Mouse (Mus musculus) left cerebral cortex, adult 2 months (tissue): Measurements from ENCODE around the gene Uqcrq. TPM values are rescaled to one million over a fixed set of nuclear protein-coding genes. Genes with fewer than 3 reads are reported as not detected.

ENCODE experiments used
- DNase-seq, 2 experiments: peaks; one replicate each; pipeline ENCODE4 v3.0.0; 2021 to 2022; ENCODE audit warnings: low spot score in 2 of 2, mixed read lengths in 1 of 2; ENCODE audit errors: extremely low spot score in 1 of 2
- H3K27ac ChIP-seq: fragments of 200-600 bp; 2 replicates; pipeline ENCODE4 v1.8.1; 2022
- H3K4me3 ChIP-seq: fragments of 200-600 bp; 2 replicates; pipeline ENCODE4 v1.8.1; 2022
- CTCF ChIP-seq: fragments of 200-600 bp; IDR thresholded peaks from 2 replicates; pipeline ENCODE4 v1.8.1; 2022; ENCODE audit warnings: antibody characterized with exemption, mild to moderate bottlenecking, moderate library complexity
- intact Hi-C: fragments of 180-260 bp; cut with DNase I; formaldehyde crosslinking; loops from one replicate; pipeline ENCODE4 v1.15.1; 2025
- long read RNA-seq, 2 experiments: library from polyadenylated mRNA; stranded (forward); transcript quantifications; one replicate each; pipeline ENCODE4 v2.0.0; 2021; ENCODE audit warnings: borderline mapping rate in 2 of 2
- total RNA-seq, 2 experiments: library from RNA; stranded (reverse); gene quantifications; 2 replicates each; pipeline ENCODE4 v1.2.3; 2021

Gene Uqcrq
- 100 to 1,000 TPM; 388 to 436 TPM for total RNA-seq
- long read RNA-seq, experiment 1, transcript Uqcrq-204 (2 exons, 375 nt), result minor isoform, 5 of 255 reads
- long read RNA-seq, experiment 1, transcript Uqcrq-201 (2 exons, 1,521 nt), result major isoform, 186 of 255 reads
- long read RNA-seq, experiment 1, transcript Uqcrq-203 (3 exons, 405 nt), result minor isoform, 6 of 255 reads
- long read RNA-seq, experiment 1, partial matches to known transcripts, result 57 of 255 reads
- long read RNA-seq, experiment 1, other reads (novel, unspliced or antisense), result 1 of 255 reads
- long read RNA-seq, experiment 2, transcript Uqcrq-201 (2 exons, 1,521 nt), result major isoform, 141 of 190 reads
- long read RNA-seq, experiment 2, partial matches to known transcripts, result 44 of 190 reads
- long read RNA-seq, experiment 2, other reads (novel, unspliced or antisense), result 2 of 190 reads

DNA sequence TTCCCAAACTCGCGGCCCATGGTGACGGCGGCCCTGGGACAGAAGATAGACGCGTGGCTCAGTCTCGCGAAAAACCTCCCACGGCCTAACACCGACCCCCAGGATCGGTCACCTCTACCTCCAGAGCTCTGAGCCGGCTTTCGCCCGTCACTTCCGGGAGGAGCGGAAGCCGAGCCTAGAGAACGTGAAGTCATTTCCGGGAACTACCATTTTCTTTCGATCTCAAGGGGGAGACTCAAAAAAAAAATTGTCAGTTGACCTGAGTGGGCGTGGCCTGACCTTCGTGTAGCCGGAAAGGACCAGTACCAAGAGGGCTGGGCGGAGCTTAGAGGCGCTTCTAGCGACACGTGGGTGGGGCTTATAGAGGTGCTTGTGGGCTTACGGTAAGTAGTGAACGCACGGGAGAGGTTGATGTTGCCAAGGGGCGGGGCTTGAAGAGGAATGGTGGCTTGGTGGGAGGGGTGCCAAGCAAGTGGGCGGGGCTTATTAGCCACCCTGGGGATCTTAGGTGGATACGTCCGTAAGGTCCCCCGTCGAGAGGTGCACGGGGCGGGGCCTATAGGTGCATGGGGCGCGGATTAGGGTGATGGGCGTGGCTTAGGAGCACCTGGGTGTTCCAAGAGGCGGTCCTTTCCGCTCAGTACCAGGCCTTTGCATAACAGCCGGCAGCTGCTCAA is at the start of gene Uqcrq, which contains the start of gene Gdf9:
Gene Uqcrq (minus strand): TSS at position 162 of the 677 bp plus-strand sequence.
Gene Gdf9 (plus strand): TSS at position 354 of the 677 bp plus-strand sequence.
- peak; percentile 95 to 98 for DNase-seq
- Histone ChIP-seq H3K27ac (peak within 1 kb of the TSS; percentile 94), H3K4me3 (peak within 1 kb of the TSS; percentile 74)
- intact Hi-C loops, result loop anchor here (2.0 kb wide), 1 partner anchor 130 kb away; the partner anchor contains the start of gene Hspa4
- TF ChIP-seq CTCF, result no peak; the same call in 1 of the 2 replicates

DNA sequence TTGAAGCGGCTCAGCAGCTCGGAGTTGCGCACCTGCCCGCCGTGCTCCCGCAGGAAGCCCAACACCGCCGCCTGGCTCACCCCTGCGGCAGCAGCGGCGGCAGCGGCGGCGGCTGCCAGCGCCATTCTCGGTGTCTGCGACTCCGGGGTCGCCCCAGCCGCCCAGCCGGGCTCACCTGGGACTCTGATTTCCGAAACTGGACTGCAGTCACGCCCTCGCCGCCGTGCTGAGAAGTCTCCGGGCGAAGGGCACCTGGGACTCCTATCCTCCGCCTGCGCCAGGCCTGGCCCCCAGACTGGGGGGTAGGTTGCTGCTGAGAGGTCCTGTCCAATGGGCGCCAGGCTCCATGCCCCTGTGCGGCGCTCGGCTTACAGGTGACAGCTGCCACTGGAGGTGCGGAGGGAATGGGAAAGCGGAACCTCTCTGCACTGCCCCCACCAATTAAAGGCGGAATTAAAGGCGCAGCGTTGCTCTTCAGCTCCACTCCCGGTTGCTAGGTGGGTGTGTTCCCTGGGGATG is 49.2 kb upstream of the Uqcrq start, which contains the start of the genes Gm9945 and Sowaha:
Gene Gm9945 (plus strand): TSS at position 384 of the 519 bp plus-strand sequence.
Gene Sowaha (minus strand): TSS at position 492 of the 519 bp plus-strand sequence.
- intact Hi-C loops, result no loop called here
- H3K27ac ChIP-seq, result peak within 1 kb of the TSS; percentile 98
- DNase-seq, result peak; percentile 64 to 74
- peak within 1 kb of the TSS; percentile 75 for H3K4me3 ChIP-seq
- TF ChIP-seq CTCF, result no peak; the same call in none of the 2 replicates

DNA sequence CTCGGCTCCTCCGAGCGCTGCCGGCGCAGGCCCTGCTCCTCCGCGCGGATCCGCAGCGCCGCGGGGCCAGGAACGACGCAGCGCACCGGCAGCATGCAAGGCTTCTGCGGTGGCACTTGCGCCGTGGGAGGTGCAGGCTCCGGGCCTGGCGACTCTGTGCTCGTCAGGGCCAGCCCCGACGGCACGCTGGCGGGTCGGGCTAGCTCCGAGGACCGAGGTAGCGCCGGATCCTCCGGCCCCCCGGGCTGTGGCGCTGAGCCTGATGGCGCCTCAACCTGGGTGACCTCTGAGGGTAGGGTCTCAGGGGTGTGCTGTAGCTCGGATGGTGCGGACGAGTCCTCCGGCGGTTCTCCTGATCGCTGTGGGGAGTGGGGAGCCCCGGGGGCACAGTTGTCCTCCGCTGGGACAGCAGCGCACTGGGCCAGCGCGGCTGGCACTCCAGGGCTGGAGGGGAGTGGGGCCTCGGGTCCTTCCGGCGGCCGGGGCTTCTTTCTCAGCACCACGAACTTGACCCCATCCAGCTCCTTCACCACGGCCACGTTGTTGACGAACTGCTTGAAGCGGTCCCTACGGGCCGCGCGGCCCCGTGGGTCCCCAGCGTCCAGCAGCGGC is 48.6 kb upstream of the Uqcrq start:
- intact Hi-C loops, result no loop called here
- DNase-seq, result peak; percentile 51 to 52
- TF ChIP-seq CTCF, result no peak
- Histone ChIP-seq H3K27ac (peak overlapping the region; percentile 98), H3K4me3 (peak overlapping the region; percentile 75)

DNA sequence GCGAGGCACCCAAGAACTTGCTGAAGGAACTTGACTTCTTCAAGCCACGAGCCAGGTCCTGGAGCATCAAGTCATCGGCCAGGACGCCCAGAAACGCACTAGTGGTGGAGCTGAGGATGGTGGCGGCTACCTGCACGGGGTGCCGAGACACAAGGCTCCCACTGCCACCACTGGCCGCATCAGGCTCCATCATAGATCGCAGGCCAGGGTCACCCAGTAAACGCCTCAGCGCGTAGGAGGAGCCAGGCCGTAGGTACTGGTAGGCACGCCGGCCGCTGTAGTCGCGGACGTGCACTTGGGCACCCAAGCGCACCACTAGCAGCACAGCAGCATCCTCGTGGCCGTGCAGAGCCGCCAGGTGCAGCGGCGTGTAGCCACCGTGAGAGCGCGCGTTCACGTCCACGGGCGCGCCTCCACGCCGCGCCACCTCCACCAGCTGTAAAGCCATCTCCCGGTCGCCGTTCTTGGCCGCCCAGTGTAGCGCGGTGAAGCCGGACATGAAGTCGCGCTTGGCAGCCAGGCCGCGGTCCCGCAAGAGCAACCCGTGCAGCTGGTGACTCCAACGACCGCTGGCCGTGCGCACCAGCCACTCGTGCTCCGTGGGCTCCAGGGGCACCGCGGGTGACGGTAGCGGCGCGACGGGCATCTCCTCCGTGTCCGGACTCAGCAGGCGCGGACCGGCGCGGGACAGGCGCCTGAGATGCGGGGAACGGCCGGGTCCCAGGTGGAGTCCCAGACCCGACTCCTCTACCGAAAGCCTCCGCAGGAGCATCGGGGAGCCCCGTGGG is 47.9 kb upstream of the Uqcrq start:
- TF ChIP-seq CTCF, result no peak
- H3K27ac ChIP-seq, result peak overlapping the region; percentile 98
- DNase-seq, result peak; percentile 51 to 55
- intact Hi-C loops, result no loop called here
- peak overlapping the region; percentile 75 for H3K4me3 ChIP-seq

DNA sequence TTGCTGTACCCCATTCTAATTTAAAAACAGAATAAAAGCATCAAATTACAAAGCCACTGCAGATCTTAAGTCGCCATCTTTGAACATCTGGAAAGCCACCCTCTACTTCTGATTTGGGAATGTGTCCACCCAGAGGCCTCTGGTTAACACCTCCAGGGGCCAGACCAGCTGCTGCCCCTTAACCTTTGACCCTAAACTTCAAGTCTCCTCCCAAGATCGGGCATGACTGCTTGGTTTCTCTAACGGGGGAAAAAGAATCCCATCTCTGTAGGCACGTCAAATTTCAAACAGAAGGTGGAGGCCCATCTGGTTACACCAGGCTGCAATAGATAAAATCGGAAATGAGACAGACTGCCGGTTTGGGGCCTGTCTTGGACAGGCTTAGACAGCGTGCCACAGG is 47.2 kb upstream of the Uqcrq start:
- no peak for TF ChIP-seq CTCF
- peak overlapping the region; percentile 98; the same call in 1 of the 2 replicates for H3K27ac ChIP-seq
- peak overlapping the region; percentile 75 for H3K4me3 ChIP-seq
- intact Hi-C loops, result no loop called here
- no peak for DNase-seq

- DNase-seq, result no peak
- no peak for TF ChIP-seq CTCF
- intact Hi-C loops, result no loop called here
- peak overlapping the region; percentile 28 for H3K4me3 ChIP-seq
- H3K27ac ChIP-seq, result peak overlapping the region; percentile 79
Measured at GRCm38 (mm10) chr11:53475620-53476019, 45.0 kb upstream of the Uqcrq start.

- TF ChIP-seq CTCF, result peak; percentile 39
- H3K4me3 ChIP-seq, result no peak overlapping the region
- DNase-seq, result no peak
- H3K27ac ChIP-seq, result no peak overlapping the region
- intact Hi-C loops, result loop anchor here (5.0 kb wide), 1 partner anchor 95 kb away; the partner anchor contains the start of gene Kif3a
Measured at GRCm38 (mm10) chr11:53472709-53473108, 42.1 kb upstream of the Uqcrq start.

GRCm38 (mm10) chr11:53469968-53470695 is 39.5 kb upstream of the Uqcrq start, which contains the start of gene Gm9837:
TSS of gene Gm9837 (minus strand) at chr11:53470479.
- H3K4me3 ChIP-seq, result peak within 1 kb of the TSS; percentile 29

DNA sequence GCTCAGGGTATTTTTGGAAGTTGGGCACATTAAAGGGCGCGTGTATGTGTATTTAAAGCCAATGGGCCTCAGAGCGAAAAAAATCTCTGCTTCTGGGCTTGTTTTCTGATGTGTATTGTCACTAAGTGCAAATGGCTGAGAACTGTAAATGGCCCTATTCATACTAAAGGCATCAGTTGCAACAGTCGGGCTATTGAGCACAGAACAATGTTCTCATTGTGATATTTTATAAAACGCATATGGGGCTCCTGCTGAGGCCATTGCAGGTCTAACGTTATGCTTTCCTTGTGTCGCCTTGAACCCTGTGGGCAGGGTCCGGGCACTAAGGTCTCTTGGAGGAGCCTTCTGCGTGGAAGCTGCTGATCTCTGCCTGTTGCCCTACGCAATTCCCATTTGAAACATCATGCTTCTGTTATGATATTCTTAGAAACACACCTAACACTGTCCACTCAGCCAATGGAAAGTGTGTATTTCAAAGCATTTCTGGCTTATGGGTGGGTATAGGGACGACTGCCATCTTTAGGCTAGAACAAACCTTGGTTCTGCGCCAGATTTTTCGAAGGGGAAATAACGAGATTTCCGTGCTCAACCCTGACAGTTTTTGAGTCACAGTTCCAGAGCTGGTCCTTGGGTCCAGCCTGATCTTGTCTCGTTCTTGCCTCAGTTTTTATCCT is 38.8 kb upstream of the Uqcrq start:
- intact Hi-C loops, result loop anchor here (10.0 kb wide), 1 partner anchor 375 kb away; no protein-coding TSS in a partner anchor
- peak overlapping the region; percentile 85 for H3K27ac ChIP-seq
- H3K4me3 ChIP-seq, result no peak overlapping the region; the same call in 1 of the 2 replicates
- DNase-seq, result peak in 1 of 2 experiments; percentile 33
- no peak for TF ChIP-seq CTCF

More at GRCm38 (mm10) chr11:53469968-53470695, 39.5 kb upstream of the Uqcrq start, which contains the start of gene Gm9837:
- DNase-seq, result peak; percentile 91 to 94
- peak within 1 kb of the TSS; percentile 85 for H3K27ac ChIP-seq
- intact Hi-C loops, result loop anchor here (1.0 to 10.0 kb wide), 7 partner anchors 27 to 375 kb away; partner anchors contain the start of gene Kif3a
- peak; percentile 92 for TF ChIP-seq CTCF
